Mouse (Mus musculus): Measurements from ENCODE around the gene Tubal3.

Gene Tubal3

GRCm38 (mm10) chr13:3924483-3924882 lies 6.4 kb downstream of the Tubal3 start:
- DNase-seq (ENCODE audit: low read depth, low spot score), result no peak

DNA sequence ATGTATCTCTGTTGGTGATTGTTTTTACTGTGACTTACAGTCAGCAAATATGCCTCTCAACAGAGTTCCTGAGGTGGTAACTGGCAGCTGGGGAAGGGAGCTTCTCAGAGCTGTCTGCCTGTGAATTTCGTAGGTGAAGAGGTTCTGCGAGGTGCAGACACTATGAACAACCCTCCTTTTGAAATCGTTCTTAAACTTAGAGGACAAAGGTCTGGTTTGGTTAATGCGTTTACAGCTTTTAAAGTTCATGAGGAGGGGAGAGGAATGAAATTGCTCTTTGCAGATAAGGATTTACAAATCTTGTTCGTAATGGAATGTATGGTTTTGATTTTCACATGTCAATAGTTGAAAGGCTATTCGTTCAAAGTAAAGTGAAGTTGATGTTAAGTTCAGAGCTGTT lies 7.6 kb downstream of the Tubal3 start:
- no peak for DNase-seq (ENCODE audit: low read depth, low spot score)

GRCm38 (mm10) chr13:3926046-3926445 lies 8.0 kb downstream of the Tubal3 start:
- no peak for DNase-seq (ENCODE audit: low read depth, low spot score)

GRCm38 (mm10) chr13:3944699-3945098 lies 26.6 kb downstream of the Tubal3 start:
- DNase-seq (ENCODE audit: low read depth, low spot score), result no peak

DNA sequence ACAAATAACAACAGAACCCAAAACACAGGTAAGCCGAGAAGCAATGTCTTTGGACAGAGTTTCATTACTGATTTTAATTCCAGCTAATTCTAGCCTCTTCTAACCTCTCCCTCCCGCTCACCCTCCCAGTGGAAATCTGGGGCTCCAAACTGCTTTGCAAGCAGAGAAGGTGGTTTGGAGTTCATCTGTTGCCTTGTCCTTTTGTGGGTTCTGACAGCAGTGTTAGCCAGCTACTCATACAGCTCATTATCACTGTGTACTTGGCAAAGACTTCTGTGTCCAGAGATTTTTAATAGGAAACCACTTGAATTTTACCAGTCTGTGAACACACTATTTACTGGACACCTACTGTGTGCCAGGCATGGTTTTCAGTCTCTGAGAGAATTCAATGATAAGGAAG lies 27.2 kb downstream of the Tubal3 start, which contains the start of gene Ucn3:
Ucn3 (minus strand) TSS at position 101 of the 400 bp plus-strand sequence.
- no peak for DNase-seq (ENCODE audit: low read depth, low spot score)

DNA sequence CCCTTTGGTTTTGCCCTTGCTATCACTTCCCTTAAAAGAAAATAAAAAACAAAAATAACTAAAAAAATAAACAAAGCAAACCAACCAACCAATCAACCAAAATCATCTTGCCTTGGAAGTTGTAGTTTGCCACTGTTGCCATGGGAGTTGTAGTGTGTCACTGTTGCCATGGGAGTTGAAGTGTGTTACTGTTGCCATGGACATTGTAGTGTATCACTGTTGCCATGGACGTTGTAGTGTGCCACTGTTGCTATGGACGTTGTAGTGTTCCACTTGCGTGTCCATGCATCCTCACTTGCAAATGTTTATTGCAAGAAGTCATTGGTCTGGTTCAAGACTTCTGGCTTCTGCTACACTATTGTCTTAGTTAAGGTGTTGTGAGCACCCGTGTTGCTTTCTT lies 29.2 kb downstream of the Tubal3 start:
- DNase-seq (ENCODE audit: low read depth, low spot score), result no peak

- no peak for DNase-seq (ENCODE audit: low read depth, low spot score)
These were observed 31.4 kb downstream of the Tubal3 start for GRCm38 (mm10) chr13:3949477-3949876.

GRCm38 (mm10) chr13:3951198-3951914 lies 33.3 kb downstream of the Tubal3 start:
- no peak for DNase-seq (ENCODE audit: low read depth, low spot score)

- no peak for DNase-seq (ENCODE audit: low read depth, low spot score)
These were observed 50.8 kb downstream of the Tubal3 start for GRCm38 (mm10) chr13:3968849-3969248.

Data from retina, adult 2 months (tissue).